Mouse (Mus musculus) heart, postnatal 36 days (tissue): Measurements from ENCODE around the gene Rtl5. TPM values are rescaled to one million over a fixed set of nuclear protein-coding genes. Genes with fewer than 3 reads are reported as not detected.
"Not testable (repeated sequence)": the region's sequence is repeated elsewhere in the genome, so short reads cannot be mapped to it uniquely, and the experiment has no call there.

Experiments
- DNase-seq, 2 experiments: peaks; one replicate each; pipeline ENCODE4 v3.0.0; 2021 to 2022
- intact Hi-C: fragments of 180-260 bp; cut with DNase I; formaldehyde crosslinking; loops from one replicate; pipeline ENCODE4 v1.15.1; 2025
- total RNA-seq, 2 experiments: library from RNA; stranded (reverse); gene quantifications; 2 replicates each; pipeline ENCODE4 v1.2.3; 2021

The Rtl5 gene
- 1 to 10 TPM; 2.5 to 2.6 TPM for total RNA-seq

- peak; percentile 55 to 61 for DNase-seq
- intact Hi-C loops: loop anchor here (2.0 to 5.0 kb wide), 2 partner anchors 48 to 116 kb away; partner anchors contain the start of genes Pin4 and Rps4x
These were observed at the start of gene Rtl5 for GRCm38 (mm10) chrX:102070591-102071471. Gene Rtl5 (minus strand): TSS chrX:102071304.

- intact Hi-C loops: loop anchor here (2.0 kb wide), 2 partner anchors 38 to 48 kb away; partner anchors contain the start of genes Ercc6l and Rtl5
- peak; percentile 87 to 92 for DNase-seq
These were observed 48.1 kb upstream of the Rtl5 start, which contains the start of gene Pin4 for GRCm38 (mm10) chrX:102119042-102119864. Gene Pin4 (plus strand): TSS chrX:102119447.

DNA sequence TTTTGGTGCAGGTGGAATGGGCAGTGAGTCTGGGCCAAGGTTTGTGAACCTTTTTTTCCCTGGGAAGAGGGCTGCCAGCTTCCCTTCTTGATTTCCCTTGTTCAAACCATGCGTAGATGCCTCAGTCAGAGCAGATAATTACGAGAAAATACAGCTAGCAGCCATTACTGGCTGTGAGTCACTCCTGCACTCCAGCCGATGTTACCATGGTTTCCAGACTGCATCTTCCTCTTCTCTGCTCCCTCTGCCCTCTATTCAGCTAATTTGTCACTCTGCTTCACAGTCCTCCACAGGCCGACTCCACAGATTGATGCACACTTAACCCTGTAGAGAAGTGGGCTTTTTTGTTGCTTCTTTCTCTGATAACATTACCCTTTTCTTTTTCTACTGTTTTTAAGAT lies 44.6 kb upstream of the Rtl5 start:
- DNase-seq: no peak
- intact Hi-C loops: no loop called here

GRCm38 (mm10) chrX:102109349-102109748 lies 38.2 kb upstream of the Rtl5 start:
- intact Hi-C loops: not testable (repeated sequence)

GRCm38 (mm10) chrX:102103830-102104229 lies 32.7 kb upstream of the Rtl5 start:
- intact Hi-C loops: not testable (repeated sequence)

More at GRCm38 (mm10) chrX:102109349-102109748, 38.2 kb upstream of the Rtl5 start:
- not testable (repeated sequence) for DNase-seq

GRCm38 (mm10) chrX:102101886-102102285 lies 30.8 kb upstream of the Rtl5 start:
- no peak for DNase-seq
- intact Hi-C loops: no loop called here

More at GRCm38 (mm10) chrX:102103830-102104229, 32.7 kb upstream of the Rtl5 start:
- not testable (repeated sequence) for DNase-seq

DNA sequence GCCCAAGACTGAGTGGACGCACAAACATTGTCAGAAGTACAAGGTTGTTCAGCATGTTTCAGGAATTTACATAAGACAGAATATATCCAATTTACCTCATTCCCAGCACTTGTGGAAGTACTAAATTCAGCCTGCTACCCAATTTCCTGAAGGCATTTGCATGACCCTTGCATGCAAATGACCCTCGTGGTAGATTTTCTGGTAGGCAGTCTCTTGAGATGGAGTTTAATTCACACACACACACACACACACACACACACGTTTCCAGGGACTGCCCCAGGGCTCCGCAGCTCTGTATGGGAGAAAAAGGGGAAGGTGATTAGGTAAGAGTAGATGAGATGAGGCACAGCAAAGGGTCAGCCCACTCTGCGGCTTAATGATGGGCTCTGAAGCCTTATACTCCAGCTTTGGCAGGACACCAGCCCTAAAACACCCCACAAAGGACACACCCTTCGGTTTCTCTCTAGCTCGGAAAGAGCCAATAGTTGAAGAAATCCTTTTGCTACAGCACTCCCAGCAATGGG lies 23.3 kb upstream of the Rtl5 start:
- intact Hi-C loops: no loop called here
- no peak for DNase-seq

GRCm38 (mm10) chrX:102090605-102091004 lies 19.5 kb upstream of the Rtl5 start:
- no peak for DNase-seq
- intact Hi-C loops: no loop called here

- DNase-seq: no peak
- intact Hi-C loops: no loop called here
These were observed 14.8 kb upstream of the Rtl5 start for GRCm38 (mm10) chrX:102085798-102086443.

DNA sequence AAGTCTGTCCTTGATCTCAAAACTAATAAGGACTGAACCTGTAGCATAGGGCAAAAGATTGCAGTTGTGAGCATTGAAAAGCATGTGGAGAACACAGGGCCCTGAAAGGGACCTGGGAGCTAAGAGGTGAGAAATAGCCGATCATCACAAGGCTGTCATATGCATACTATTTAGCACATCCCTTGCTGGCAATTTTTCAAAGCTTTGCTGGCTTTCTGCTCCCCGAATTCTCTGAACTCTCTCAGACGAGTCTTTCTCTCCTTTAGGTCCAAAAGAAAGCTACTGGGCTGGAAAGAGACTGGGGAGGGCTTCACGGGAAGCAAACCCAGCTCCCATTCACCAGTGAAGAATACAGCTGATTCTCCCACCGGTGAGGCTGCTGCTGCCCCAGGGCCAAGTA lies 11.2 kb upstream of the Rtl5 start:
- no peak for DNase-seq
- intact Hi-C loops: no loop called here

GRCm38 (mm10) chrX:102081573-102082279 lies 10.6 kb upstream of the Rtl5 start:
- no peak for DNase-seq
- intact Hi-C loops: no loop called here

DNA sequence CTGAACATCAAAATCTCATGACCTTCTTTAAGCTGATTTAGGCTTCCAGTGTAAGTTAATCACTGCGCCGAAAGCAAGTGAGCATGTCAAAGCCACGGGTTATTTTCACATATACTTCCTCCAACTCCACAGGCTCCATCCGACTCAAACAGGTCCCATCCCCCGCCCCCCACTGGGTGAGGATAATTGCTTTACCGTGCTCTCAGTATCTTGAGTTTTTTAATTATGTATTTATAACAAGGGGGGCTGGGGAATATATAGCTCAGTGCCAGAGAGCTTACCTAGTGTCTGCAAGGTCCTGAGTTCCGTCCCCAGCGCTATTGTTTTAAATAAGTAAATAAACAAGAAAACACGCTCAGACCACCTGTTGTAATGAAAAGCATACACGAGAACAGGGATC lies 10.0 kb upstream of the Rtl5 start:
- no peak for DNase-seq
- intact Hi-C loops: no loop called here

DNA sequence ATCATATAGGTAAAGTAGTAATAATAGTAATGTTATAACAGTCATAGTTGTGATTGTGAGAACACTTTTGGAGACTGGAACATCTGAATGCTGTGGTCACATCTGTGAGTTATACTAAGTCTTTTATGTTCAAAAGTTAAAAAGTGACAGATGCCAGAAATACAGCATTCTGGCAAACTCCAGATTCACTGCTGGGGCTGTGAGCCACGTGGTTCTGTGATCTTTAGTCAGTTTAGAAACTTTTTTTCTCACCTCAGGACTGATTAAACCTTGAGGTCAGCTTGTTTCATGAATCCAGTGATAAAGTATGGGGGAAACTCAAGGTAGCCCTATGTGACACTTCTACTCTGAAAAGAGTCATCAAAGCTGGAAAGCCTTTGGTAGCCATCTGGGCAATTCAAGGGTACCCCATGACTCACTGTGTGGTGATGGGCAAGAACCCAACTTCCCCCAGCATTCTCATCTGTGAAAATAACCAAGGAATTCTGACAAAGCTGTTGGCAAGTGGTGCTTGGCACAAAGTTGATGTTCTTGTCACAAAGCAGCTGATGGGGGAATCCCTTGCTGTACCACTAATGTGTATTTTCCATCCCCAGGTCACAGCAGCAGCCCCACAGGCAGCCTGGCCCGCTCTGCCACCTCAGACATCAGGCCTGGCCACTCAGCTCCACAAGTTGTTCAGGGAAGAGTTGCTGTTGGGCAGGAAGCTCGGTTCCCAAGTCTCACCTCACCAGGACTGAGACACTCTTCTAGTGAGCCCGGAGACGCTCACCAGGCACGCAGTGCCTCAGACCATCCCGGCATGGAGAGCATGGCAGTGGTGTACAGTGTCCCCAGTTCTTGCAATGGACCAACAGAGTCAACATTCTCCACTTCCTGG lies 6.0 kb upstream of the Rtl5 start:
- DNase-seq: no peak
- intact Hi-C loops: no loop called here

GRCm38 (mm10) chrX:102075158-102075557 lies 4.1 kb upstream of the Rtl5 start:
- intact Hi-C loops: no loop called here
- no peak for DNase-seq

DNA sequence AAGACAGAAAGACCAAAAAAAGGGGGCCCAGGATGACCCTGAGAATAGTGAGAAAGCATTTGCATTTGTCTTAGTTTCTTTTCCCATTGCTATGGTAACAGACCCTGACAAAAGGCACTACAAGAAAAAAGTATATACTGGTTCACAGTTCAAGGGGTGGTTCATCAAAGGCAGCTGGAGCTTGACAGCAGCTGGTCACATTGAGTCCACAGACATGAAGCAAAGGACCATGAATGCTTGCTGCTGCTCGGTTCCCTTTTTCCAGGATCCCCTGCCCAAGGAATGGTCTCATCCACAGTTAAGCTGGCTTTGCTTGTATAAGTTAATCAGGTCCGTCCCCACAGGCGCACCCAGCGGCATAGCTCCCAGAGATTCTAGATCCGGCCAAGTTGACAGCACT lies 3.3 kb upstream of the Rtl5 start:
- intact Hi-C loops: loop anchor here (5.0 kb wide), 1 partner anchor 113 kb away; the partner anchor contains the start of gene Rps4x
- DNase-seq: no peak

GRCm38 (mm10) chrX:102073605-102074325 lies 2.7 kb upstream of the Rtl5 start:
- no peak for DNase-seq
- intact Hi-C loops: loop anchor here (5.0 kb wide), 1 partner anchor 114 kb away; the partner anchor contains the start of gene Rps4x

GRCm38 (mm10) chrX:102071517-102071916 lies 413 bp upstream of the Rtl5 start:
- intact Hi-C loops: loop anchor here (2.0 to 5.0 kb wide), 2 partner anchors 47 to 116 kb away; partner anchors contain the start of genes Pin4 and Rps4x
- no peak for DNase-seq
